Mouse (Mus musculus) mouse embryonic stem cell (cell line): ENCODE results near the gene Apol7b.
"Not testable (repeated sequence)": the region's sequence is repeated elsewhere in the genome, so short reads cannot be mapped to it uniquely, and the experiment has no call there.

Experiments used
- in situ Hi-C, 2 experiments: fragments of 300-500 bp; cut with MboI; formaldehyde crosslinking; loops; 1 replicate in 1 of 2; 3 replicates in 1 of 2; pipeline ENCODE4 v1.14.3; 2019 to 2020; ENCODE audit warnings: low sequenced_read_pairs in 2 of 2, low pct_unique_long_range_greater_than_20kb in 1 of 2, mixed read lengths in 1 of 2; ENCODE audit not compliant: unreplicated experiment in 1 of 2

The Apol7b gene

GRCm38 (mm10) chr15:77447392-77447791 is at the start of gene Apol7b:
Apol7b (minus strand) TSS chr15:77447492.
- in situ Hi-C loops, result not testable (repeated sequence)

- in situ Hi-C loops, result not testable (repeated sequence)
Measured at GRCm38 (mm10) chr15:77494694-77495093, 47.4 kb upstream of the Apol7b start.

GRCm38 (mm10) chr15:77493181-77493580 is 45.9 kb upstream of the Apol7b start:
- in situ Hi-C loops, result not testable (repeated sequence)

GRCm38 (mm10) chr15:77482140-77482794 is 35.0 kb upstream of the Apol7b start:
- in situ Hi-C loops, result no loop called here

- in situ Hi-C loops, result not testable (repeated sequence)
Measured at GRCm38 (mm10) chr15:77476693-77477092, 29.4 kb upstream of the Apol7b start, which contains the start of gene Apol10a. Apol10a (plus strand) TSS chr15:77477047.

- in situ Hi-C loops, result not testable (repeated sequence)
Measured at GRCm38 (mm10) chr15:77474699-77475390, 27.6 kb upstream of the Apol7b start.

- in situ Hi-C loops, result not testable (repeated sequence)
Measured at GRCm38 (mm10) chr15:77449927-77450326, 2.6 kb upstream of the Apol7b start.

- in situ Hi-C loops, result not testable (repeated sequence)
Measured at GRCm38 (mm10) chr15:77445668-77446067, 1.6 kb downstream of the Apol7b start.

- in situ Hi-C loops, result not testable (repeated sequence)
Measured at GRCm38 (mm10) chr15:77444746-77445145, 2.5 kb downstream of the Apol7b start.

- in situ Hi-C loops, result not testable (repeated sequence)
Measured at GRCm38 (mm10) chr15:77428690-77429448, 18.4 kb downstream of the Apol7b start.

GRCm38 (mm10) chr15:77422925-77423324 is 24.4 kb downstream of the Apol7b start:
- in situ Hi-C loops, result not testable (repeated sequence)

- in situ Hi-C loops, result not testable (repeated sequence)
Measured at GRCm38 (mm10) chr15:77419657-77420056, 27.6 kb downstream of the Apol7b start.

GRCm38 (mm10) chr15:77416655-77417333 is 30.5 kb downstream of the Apol7b start:
- in situ Hi-C loops, result not testable (repeated sequence)

GRCm38 (mm10) chr15:77415653-77416052 is 31.6 kb downstream of the Apol7b start:
- in situ Hi-C loops, result not testable (repeated sequence)

GRCm38 (mm10) chr15:77412695-77413094 is 34.6 kb downstream of the Apol7b start:
- in situ Hi-C loops, result not testable (repeated sequence)

GRCm38 (mm10) chr15:77411035-77411434 is 36.3 kb downstream of the Apol7b start, which contains the start of gene Apol9a:
Apol9a (minus strand) TSS chr15:77411135.
- in situ Hi-C loops, result not testable (repeated sequence)

- in situ Hi-C loops, result not testable (repeated sequence)
Measured at GRCm38 (mm10) chr15:77406370-77406769, 40.9 kb downstream of the Apol7b start.

- in situ Hi-C loops, result not testable (repeated sequence)
Measured at GRCm38 (mm10) chr15:77399027-77399426, 48.3 kb downstream of the Apol7b start, which contains the start of gene Apol7a. Apol7a (minus strand) TSS chr15:77399110.
